Comparison of ENCODE assay signal across 9 mouse cellular contexts in the genomic region with DNA sequence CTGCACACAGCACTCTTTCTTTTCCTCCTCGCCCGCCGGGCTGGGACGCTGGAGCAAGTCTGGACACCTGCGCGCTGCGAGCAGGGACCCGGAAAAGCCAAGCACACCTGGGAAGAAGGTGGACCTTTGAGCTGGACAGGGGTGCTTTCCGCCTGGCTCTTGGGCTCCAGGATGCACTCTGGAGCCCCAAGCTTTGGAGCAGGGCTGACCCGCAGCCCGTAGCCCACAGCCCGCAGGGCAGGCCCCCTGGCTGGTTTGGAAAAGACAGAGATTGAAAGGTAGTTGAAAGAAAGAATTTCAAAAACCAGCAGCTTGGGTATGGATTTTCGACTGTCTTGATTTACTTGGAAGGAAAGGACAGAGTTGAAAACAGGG. TPM values are rescaled to one million over a fixed set of nuclear protein-coding genes. Genes with fewer than 3 reads are reported as not detected.
DNase-seq lines count a peak whose midpoint lies in the region; ATAC-seq and TF ChIP-seq lines count a peak whose summit lies in the region.
"Had no signal": no experiment of that assay in that cellular context is flagged by ENCODE, and none has a peak within 500 bp of the region (broad histone marks: within the 10 kb centered on the region; RNA-seq: fewer than 3 reads in every experiment).

No protein-coding gene starts in this region.

- H3K4me2 ChIP-seq in embryonic facial prominence, embryonic 15.5 days (replicated peaks), result peak overlapping the region; percentile 94
- H3K4me2 ChIP-seq in intestine, embryonic 15.5 days (replicated peaks), result peak overlapping the region; percentile 92
- peak overlapping the region; percentile 71 for H3K4me2 ChIP-seq in myocyte (ENCODE audit: low read depth)

- H3K27ac ChIP-seq in left cerebral cortex, adult 2 months, result no peak overlapping the region
- peak overlapping the region; percentile 82 for H3K27ac ChIP-seq in embryonic facial prominence, embryonic 15.5 days (replicated peaks)
- peak overlapping the region; percentile 87 for H3K27ac ChIP-seq in intestine, embryonic 15.5 days

- 0 out of 2 replicates have a peak, but pooled peaks cover 5% of the 10 kb centered on the region for H3K27me3 ChIP-seq in embryonic facial prominence, embryonic 15.5 days
- no peaks in the 10 kb centered on the region for H3K27me3 ChIP-seq in intestine, embryonic 15.5 days (replicated peaks)
- H3K27me3 ChIP-seq in myocyte (ENCODE audit: control insufficient read depth, insufficient read depth, insufficient read length), result no peaks in the 10 kb centered on the region

- TF ChIP-seq CTCF in left cerebral cortex, adult 2 months (IDR thresholded peaks at IDR 0.05), result no peak

- 1% methylated on average over 12 of the region's 13 CpGs for WGBS in embryonic facial prominence, embryonic 15.5 days
- 3% methylated on average over 13 of the region's 13 CpGs for WGBS in intestine, embryonic 15.5 days

- no peak for DNase-seq in left cerebral cortex, adult 2 months (ENCODE audit: extremely low spot score in 1 of 2, low spot score in 2 of 2)
- DNase-seq in left cerebral cortex, postnatal 10 days (ENCODE audit: extremely low spot score in 1 of 2, low spot score in 2 of 2), result no peak
- no peak for DNase-seq in frontal cortex, postnatal 25 days (ENCODE audit: low spot score in 2 of 2)
- no peak for DNase-seq in urinary bladder, postnatal 10 days (ENCODE audit: low spot score)
- no peak for DNase-seq in adrenal gland, postnatal 10 days

- intact Hi-C loops in left cerebral cortex, adult 2 months (cut with DNase I), result no loop called here
- intact Hi-C loops in left cerebral cortex, postnatal 10 days (cut with DNase I), result no loop called here

- no peak; the same call in 1 of the 2 replicates for ATAC-seq in embryonic facial prominence, embryonic 15.5 days (ENCODE audit: insufficient number of reproducible peaks, low FRiP score, low TSS enrichment, low read depth)
- ATAC-seq in intestine, embryonic 15.5 days, result no peak; the same call in 1 of the 2 replicates

- peak overlapping the region; percentile 45 for H3K4me3 ChIP-seq in left cerebral cortex, adult 2 months
- peak overlapping the region; percentile 55 for H3K4me3 ChIP-seq in embryonic facial prominence, embryonic 15.5 days (replicated peaks)
- H3K4me3 ChIP-seq in intestine, embryonic 15.5 days (replicated peaks), result peak overlapping the region; percentile 54
- peak overlapping the region; percentile 14 for H3K4me3 ChIP-seq in myocyte

- H3K9me3 ChIP-seq in embryonic facial prominence, embryonic 15.5 days (replicated peaks), result no peaks in the 10 kb centered on the region
- H3K9me3 ChIP-seq in intestine, embryonic 15.5 days, result no peaks in the 10 kb centered on the region

- no peaks in the 10 kb centered on the region for H3K36me3 ChIP-seq in embryonic facial prominence, embryonic 15.5 days
- no peaks in the 10 kb centered on the region for H3K36me3 ChIP-seq in intestine, embryonic 15.5 days
- no peaks in the 10 kb centered on the region for H3K36me3 ChIP-seq in myocyte (ENCODE audit: control insufficient read depth, insufficient read depth)

- H3K9ac ChIP-seq in embryonic facial prominence, embryonic 15.5 days, result peak overlapping the region; percentile 44
- H3K9ac ChIP-seq in intestine, embryonic 15.5 days, result peak overlapping the region; percentile 63

- H3K79me2 ChIP-seq in myocyte (ENCODE audit: control insufficient read depth, insufficient read depth), result no peaks in the 10 kb centered on the region

- H3ac ChIP-seq in myocyte (ENCODE audit: control insufficient read depth, insufficient read length), result no peak overlapping the region

- H3K4me1 ChIP-seq in embryonic facial prominence, embryonic 15.5 days, result peaks cover 8% of the 10 kb centered on the region
- peaks cover 3% of the 10 kb centered on the region; the same call in 1 of the 2 replicates for H3K4me1 ChIP-seq in intestine, embryonic 15.5 days (replicated peaks)

- TF ChIP-seq POLR2A in myocyte (IDR thresholded peaks at IDR 0.05; ENCODE audit: insufficient read length, low read depth), result no peak

TF ChIP-seq in myocyte, 11 proteins besides CTCF, POLR2A, EP300 and RAD21:
- TF ChIP-seq REST (IDR thresholded peaks at IDR 0.05; ENCODE audit: insufficient read depth, insufficient read length) (no peak), USF1 (IDR thresholded peaks at IDR 0.05; ENCODE audit: low read depth) (no peak), E2F4 (IDR thresholded peaks at IDR 0.05; ENCODE audit: insufficient read depth) (no peak), CEBPB (IDR thresholded peaks at IDR 0.05; ENCODE audit: insufficient read depth, poor library complexity, severe bottlenecking) (no peak), TCF12 (IDR thresholded peaks at IDR 0.05; ENCODE audit: insufficient read depth, poor library complexity, severe bottlenecking) (no peak), MAX (IDR thresholded peaks at IDR 0.05; ENCODE audit: low read depth) (no peak), SRF (IDR thresholded peaks at IDR 0.05; ENCODE audit: control insufficient read depth, insufficient read length, low read depth) (no peak), MYOG (IDR thresholded peaks at IDR 0.05; ENCODE audit: control insufficient read depth in 1 of 3, insufficient read depth in 1 of 3, insufficient read length in 2 of 3, low read depth in 2 of 3) (no peak), POLR2AphosphoS2 (IDR thresholded peaks at IDR 0.05; ENCODE audit: insufficient read length, low read depth) (no peak), TCF3 (IDR thresholded peaks at IDR 0.05; ENCODE audit: insufficient read length, low read depth) (no peak), MYOD1 (IDR thresholded peaks at IDR 0.05; ENCODE audit: control insufficient read depth in 1 of 3, insufficient read length in 2 of 3, low read depth in 2 of 3) (no peak)

RNA-seq across cellular contexts. Expression of a gene that starts 0.4 kb away (rescaled TPM):
- total RNA-seq in left cerebral cortex, adult 2 months (2021), result not detected
- total RNA-seq in left cerebral cortex, postnatal 10 days (2021), result under 1 TPM; 0.24 to 0.32 TPM
- polyA plus RNA-seq in embryonic facial prominence, embryonic 15.5 days (2015; fragmentation: Nextera tagmentation; extraction: Ambion mirVana), result 6.1 and 6.3 TPM in 2 replicates
- polyA plus RNA-seq in intestine, embryonic 15.5 days (2015; fragmentation: Nextera tagmentation; extraction: Ambion mirVana), result 11.6 and 13.4 TPM in 2 replicates
- polyA plus RNA-seq in myocyte (2012; fragmentation: generic; extraction: Trizol), result 0.16 TPM
- under 1 TPM; 0.27 to 0.39 TPM for total RNA-seq in adrenal gland, postnatal 10 days (2021)
- total RNA-seq: megakaryocyte-erythroid progenitor cell, adult 5-6 weeks had no signal
